Mouse (Mus musculus): ENCODE measurements around the gene Col24a1. TPM values are rescaled to one million over a fixed set of nuclear protein-coding genes. Genes with fewer than 3 reads are reported as not detected.

The Col24a1 gene
- 1 to 10 TPM; 1.5 to 2.1 TPM for total RNA-seq (2021)
- long read RNA-seq, experiment 1 = 0 reads
- long read RNA-seq, experiment 2 = 0 reads

DNA sequence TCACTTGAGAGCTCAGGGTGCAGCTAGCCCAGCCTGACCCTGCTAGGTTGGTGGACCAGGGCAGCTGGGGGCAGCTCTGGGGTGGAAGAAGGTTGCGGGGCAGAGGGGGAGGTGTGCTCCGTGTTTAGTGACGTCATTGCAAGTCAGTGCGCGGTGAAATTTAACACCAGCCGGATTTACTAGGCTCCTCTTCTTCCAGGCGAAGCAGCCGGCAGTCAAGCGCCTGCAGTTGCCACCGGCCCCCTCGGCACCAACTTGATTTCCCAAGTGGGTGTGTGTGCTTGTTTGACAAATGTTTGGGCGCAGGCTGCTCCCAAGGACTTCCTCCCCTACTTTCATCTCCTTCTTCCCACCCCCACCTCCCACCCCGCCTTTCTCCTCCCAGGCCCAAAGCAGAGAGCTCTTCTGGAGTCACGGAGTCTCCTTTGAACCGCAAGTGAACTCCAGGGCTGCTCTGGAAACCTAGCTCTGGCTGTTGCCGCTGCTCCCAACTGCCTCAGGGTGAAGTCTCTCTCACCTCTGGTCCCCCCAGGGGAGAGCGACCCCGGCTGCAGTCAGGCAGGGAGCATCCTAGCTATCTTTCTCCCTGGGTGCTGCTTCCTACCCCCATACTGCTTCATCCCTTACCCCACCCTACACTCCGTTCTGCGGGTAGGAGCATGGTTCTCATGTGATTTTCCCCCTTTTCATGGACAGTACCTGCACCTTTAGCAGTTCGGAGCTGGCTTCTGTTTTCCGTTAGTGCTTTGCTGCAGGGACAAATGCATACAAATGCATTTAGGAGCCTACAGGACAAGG lies at the start of gene Col24a1:
TSS of gene Col24a1 (plus strand) at position 136 of the 798 bp plus-strand sequence.
- DNase-seq = peak; percentile 15

DNA sequence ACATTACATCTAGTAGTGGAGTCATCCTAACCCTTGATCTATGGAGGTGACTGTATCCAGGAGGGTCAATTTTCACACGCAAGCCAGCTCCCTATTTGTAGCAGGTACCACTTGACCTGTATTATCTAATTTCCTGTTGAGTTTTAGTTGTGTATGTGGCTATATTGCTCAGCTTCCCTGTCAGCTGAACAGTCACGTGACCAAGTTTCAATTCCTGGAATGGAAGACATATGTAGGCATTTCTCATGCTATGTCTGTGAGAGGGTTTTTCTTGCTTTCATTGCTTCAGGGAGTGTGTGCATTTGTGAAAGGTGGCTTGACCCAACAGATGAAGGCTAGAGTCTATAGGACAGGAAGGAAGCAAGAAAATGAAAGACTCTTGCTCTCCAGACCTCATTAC lies 44.2 kb upstream of the Col24a1 start:
- no peak for DNase-seq

DNA sequence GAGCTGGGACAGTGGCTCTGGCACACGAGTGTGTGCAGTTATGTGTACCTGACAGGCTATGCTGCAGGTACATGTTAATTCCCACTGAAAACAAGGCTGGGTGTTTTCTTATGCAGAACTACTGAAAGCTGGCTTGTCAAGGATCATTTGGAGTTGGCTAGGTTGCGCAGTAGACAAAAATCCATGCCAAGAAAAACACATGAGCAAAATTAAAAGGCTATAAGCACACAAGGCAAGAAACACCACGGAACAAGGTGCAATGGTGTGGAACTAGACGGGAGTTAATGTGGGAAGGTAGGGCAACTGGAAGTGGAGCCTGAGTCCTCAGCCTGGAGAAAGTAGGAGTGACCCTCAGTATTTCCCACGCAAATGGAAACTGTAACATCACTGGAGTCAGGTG lies 39.2 kb upstream of the Col24a1 start:
- DNase-seq = no peak

DNA sequence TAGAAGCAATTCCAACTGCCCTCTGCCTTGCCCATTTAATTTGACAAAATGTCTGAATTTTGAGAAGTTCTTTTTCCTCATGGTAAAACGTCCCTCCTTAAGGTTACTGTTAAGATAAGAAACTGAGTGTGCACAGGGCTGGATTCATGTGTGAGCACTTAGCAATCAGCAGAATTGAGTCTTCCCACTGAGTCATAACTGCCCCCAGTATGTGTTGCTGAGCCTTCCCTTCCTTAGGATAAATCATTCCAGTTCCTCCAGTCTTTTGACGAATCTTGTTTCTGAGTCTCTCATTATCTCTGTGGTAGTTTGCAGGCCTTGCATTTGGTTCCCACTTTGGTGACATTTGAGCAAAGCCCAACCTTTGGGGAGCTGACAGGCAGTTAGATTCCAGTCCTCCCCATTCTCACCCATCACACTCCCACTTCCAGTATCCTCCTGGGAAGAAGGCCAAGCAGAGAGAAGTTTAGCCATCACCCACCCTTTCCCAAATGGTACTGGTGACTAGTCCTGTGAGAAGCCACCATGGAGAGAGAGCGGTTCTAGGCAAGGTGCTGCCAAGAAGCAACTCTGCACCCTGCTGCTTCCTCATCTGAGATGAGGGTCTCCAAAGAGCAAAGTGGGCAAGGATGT lies 37.4 kb upstream of the Col24a1 start:
- DNase-seq = no peak

DNA sequence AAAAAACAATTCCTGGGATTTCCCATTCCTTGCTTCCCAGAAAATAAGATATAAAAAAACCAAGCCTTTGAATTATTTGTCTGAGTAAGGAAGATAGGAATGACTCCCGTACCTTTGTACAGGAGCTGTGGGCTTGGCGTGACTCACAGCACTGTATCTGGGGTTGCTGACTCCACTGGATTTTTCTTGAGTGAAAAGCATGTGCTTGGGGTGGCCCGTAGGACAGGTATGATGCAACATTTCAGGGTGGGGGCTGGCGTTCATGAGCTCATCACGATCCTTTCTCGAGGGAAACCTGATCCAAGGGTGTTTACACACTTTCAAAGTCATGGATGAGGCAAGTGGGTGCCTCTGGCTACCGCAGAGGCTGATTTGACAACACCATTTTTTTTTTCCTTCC lies 35.6 kb upstream of the Col24a1 start:
- DNase-seq = no peak

DNA sequence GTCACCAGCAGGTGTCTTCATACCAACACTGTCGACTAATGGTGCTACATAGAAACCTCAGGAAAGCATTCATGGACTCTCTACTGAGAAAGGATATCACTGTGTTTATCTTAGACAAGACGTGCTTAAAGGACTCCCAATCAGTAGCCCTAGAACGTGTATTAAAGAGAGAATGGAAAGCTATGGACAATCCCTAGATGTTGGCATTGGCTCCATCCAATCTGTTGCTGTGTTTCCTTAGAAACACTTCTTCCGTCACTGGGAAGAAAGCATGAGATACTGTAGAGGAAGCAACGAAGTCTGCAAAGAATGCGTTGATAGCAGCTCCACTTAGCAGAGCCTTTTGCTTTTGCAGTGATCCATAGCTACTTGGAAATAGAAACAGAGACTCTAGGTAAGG lies 32.6 kb upstream of the Col24a1 start:
- no peak for DNase-seq

DNA sequence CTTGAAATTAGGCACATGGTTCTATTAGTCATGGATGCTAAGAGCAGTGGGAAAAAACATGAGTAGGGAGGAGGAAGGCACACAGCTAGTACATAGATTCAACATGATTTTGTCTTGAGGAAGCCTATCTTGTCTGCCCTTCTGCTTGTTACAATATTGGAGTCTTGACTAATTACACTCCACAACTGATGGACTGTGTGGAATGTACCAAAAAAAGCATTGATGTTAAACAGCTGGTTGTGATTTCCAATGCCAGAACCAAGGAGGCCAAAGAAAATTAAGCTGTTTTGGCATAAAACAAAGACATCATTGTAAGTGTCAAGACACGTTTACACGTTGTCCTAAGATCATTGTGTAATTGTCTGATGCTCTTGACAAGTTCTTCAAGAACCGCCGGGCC lies 29.1 kb upstream of the Col24a1 start:
- no peak for DNase-seq

DNA sequence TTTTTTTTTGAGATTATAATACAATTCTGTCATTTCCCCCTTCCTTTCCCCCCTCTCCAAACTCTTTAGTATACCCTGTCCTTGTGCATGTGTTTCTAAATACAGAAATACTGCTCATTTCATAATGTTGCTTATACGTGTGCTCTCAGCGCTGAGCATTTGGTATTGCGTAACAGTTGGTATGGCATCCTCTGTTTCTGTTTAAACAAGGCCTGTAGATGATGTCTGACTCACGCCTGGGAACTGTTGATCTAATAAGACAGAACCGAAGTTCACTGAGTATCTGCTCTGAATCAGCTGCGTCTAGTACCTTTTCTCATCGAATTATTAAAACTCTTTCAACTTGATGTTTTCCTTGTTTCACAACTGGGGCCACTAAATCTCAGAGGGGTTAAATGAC lies 24.2 kb upstream of the Col24a1 start:
- no peak for DNase-seq

DNA sequence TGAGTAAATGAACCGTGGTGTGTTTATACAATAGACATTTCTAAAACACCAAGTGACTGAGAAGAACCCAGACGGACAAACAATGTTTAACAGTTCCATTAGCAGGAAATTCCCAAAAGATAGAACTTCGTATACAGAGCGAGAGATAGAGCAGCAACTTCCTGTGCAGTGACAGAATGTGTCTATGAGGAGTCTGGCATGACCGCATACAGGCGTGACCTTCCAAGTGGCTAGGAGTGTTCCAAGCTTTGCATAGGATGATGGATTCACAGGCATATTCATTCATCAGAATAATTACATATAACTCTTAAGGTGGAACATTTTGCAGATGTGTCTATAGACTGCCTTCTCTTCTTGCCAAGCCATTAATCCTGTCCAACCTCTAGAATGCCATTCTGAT lies 18.1 kb upstream of the Col24a1 start:
- no peak for DNase-seq

DNA sequence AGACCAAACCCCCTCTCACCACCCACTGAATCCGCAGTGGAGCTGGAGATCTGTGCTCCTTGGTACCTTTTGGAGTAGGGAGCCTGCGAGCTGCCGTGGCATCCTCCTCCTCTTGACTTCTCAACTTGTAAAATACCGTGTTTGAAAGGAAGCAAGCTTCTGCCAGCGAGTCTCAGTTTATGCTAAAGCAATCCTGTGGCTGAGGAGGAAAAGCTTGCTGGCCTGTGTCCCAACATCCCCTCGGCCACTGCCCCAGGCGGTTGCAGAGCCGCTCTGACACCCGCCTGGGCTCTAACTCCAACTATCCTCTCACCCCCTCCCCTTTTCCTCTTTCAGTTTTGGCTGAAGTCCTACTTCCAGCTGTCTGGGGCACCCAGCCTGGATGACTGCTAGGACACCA lies 935 bp downstream of the Col24a1 start:
- no peak for DNase-seq

DNA sequence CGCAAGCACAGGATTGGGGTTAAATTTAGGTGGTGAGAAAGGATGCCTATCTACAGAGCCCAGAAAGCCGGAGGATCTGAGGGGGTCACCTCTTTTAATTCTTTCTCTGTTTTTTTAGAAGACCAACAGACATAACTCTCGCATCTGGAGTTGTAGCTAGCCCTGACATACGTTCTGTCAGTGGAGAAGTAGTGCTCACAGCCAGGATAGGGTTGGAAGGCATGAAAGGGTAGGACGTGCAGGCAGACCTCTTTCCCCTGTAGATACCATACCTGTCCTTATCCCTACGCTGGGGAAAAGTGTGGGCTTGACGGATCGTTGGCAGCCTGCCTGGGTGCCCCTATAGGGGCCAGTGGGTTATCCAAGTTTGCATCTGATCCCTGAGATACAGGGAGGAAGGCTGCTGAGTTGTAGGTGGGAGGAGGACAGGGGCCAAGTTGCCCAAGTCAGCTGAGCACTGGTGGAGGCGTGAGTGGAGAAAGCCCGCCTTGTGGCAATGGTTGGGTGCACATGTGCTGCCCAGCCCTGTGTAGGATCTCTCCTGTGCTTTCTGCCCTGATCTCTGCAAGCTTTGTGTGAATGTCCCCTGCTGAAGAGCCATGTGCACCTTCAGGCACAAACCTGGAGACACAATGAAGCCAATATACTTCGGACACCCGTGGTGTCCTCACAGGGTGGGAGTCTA lies 1.5 kb downstream of the Col24a1 start:
- DNase-seq = no peak

DNA sequence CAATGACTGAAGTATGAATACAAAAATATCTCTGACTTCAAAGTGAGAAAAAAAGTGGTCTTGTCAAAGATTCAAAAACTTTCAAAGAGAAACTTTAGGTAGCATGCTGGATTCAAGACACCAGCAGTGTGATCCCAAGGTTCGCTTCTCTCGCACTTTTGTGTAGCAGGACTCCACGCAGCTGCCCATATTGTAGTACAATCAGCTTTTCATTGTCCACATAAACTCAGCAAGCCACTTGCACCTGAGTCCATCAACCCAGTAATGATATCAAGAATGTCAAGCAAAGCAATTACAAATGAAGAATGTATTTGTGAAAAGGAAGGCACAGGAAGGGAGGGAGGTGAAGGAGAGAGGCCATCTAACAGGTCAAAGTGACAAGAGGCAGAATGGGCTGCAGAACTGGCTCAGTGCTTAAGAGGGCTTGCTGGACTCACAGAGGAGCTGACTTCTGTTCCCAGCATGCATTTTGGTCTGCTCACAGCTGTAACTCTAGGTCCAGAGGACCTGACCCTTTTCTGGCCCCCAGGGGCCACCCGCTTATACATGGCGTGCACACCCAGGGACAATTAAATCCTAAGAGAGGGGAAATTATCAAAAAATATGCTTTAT lies 7.8 kb downstream of the Col24a1 start:
- DNase-seq = no peak

DNA sequence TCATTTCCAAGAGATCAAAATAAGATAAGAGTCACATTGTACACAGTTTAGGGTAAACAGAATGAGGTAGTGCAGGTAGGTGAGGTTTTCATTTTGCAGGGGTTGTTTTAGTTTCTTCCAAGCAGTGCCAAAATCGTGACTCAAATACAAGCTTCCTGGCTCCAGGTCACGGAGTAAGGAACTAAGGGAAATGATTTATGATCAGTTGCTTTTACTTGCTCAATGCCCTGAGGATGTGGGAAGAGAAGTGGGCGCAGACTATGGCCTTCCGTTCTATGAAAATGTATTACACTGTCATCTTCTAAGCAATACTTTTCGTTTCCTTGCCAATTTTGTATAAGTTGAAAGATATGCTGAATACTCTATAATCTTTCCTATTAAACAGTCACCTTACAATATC lies 13.0 kb downstream of the Col24a1 start:
- no peak for DNase-seq

DNA sequence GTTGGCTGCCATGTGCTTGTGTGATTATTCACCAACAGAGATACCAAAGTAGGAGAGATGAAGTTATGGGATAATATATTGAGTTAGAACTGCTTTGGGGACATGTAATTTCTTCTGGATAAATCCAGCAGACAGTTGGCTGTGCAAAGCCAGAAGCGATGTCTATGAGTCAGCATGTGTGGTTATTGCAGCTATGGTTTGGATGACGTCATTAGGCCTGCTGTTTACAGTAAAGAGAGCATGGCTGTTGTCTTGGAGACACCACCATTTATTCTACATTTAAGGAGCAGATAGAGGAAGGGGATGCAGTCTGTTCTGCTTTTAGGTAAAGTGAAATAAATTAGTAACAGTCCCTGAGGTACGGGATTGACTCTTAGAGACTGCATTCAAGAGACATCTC lies 14.9 kb downstream of the Col24a1 start:
- no peak for DNase-seq

DNA sequence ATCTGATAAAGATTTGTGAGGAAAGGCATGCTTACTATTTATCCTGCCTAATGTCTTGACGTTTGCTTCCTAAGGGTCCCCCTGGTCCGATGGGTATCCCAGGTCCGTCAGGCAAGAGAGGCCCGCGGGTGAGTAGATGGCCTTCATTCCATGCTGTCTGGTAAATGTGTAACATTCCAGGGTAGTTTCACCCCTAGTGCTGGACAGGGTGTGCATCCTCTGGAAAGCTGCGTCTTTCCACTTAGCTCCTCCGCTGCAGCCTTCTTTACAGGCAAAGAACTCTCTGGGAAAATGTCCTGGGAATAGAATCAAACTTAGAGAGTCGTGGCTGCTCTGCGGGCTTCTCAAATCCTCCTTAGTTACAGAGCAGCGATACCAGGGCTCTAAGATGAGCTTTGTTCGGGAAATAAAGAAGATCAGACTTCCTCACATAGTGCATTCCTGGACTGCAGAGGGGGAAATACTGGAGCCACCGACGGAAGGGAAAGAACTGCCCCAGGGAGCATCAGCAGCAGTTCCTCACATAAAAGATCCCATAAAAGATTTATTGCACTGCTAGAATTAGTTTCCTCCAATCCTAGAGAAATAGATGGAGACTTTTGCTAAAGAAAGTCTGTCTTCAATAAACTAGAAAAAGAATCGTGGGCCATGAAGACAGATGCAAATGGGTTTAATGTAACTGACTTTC lies 28.5 kb downstream of the Col24a1 start:
- no peak for DNase-seq

DNA sequence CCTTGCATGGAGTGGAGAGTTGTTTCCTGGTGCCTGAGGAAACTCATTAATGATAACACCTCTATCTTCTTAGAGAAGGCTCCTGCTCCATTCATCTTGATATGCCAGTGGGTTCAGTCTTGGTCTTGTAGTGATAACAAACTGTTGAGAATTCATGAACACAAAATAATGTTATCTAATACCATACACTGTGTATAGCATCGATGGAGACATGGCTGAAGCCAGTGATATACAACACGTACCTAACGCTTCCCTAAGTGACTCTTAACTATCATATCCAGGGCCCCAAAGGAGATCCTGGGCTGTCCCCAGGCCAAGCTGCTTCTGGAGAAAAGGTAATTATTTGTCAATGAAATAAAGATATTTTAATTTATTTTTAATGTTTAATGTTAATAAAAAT lies 33.1 kb downstream of the Col24a1 start:
- no peak for DNase-seq

DNA sequence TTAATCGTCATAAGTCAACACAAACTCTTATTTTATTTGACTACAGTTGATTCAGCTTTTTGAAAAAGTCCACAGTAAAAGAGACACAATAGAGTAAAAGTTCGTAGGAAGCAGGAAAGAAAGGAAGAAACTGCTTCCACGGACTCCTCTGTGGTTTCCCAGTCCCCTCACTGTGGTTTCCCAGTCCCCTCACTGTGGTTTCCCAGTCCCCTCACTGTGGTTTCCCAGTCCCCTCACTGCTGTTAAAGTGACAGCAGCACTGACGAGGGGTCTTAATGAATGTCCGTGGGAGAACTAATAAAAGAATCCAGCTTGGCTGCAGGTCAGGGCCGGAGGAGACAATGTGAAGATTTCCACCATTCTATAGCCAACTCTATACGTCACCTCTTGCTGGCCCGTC lies 39.4 kb downstream of the Col24a1 start:
- DNase-seq = no peak

DNA sequence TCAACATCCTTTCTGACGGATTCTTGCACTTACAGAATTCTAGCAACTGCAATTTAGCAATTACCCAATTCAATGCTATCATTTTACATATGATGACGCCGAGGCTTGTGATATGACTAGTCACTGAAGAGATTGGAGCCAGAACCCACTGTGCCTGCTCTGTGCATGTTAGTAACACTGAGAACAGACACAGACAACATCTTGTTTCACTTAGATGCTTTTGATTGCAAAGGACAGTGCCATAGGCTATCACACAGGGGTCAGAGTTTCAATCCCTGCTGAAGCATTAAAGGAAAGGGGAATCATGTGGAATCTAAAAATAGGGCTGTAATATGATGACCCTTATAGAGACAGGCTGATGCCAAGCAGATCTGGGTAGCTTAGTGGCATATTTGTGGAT lies 41.8 kb downstream of the Col24a1 start:
- no peak for DNase-seq

DNA sequence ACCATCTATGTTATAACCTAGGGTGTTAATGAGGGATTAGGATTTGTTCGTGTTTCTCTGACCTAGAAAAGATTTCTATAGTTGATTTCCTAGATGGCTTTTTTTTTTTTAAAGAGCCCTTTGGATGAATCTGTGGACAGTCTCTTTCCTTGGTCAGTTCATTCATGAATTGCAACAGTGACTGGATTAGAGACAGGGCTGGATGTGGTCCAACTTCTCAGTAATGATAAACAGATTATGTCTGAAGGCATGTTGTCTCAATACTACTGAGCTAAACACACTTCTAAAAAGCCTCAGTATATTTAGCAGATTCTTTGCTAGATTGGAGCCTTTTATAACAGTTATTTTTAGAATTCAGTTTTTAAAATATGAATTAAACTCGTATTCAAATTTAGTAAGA lies 44.9 kb downstream of the Col24a1 start:
- no peak for DNase-seq

DNA sequence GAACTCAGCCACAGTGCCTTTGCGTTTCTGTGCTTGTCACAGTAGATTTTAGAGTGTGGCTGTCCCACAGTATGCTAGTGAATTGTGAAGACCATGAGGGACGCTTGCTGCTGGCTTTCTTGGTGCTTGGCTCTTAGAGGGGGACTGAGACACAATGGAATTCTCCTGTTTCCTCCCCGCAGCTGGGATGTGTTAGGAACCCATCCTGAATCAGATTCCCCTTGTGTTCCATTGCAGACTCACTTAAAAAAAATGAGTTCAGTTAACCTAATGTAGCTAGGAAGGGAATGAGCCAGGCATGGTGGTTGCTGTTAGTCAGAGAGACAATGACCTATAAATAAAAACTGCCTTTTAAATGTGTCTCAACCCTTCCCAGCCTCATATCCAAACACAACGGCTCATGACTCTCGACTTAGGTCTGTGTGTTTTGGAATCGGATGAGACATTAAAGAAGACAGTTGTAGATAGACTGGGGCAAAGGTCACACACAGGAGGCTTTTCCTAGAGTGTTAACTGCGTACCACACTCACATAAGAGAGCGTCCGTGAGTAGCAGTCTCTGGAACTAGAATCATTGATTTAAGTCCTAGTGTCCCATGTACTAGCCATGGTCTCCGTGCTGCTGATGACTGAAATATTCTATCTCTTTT lies 47.7 kb downstream of the Col24a1 start:
- DNase-seq = no peak

DNA sequence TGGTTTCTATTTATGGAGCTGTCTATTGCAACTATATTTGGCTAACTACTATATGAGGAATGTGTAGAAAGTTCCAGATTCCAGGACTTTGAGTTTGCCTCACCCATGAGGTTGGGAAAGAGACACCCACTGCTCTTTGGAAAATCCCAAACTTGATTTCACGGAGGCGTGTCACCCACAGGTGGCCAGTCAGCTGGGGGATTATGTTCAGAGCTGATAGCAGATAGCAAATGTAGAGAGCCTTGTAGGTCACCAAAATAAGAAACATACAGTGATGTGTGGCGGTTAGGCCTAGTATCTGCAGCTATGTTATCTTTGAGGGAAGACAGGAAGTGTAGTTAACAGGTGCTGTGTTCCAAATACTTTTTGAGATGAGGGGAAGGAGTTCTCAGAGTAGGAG lies 56.4 kb downstream of the Col24a1 start:
- DNase-seq = no peak

DNA sequence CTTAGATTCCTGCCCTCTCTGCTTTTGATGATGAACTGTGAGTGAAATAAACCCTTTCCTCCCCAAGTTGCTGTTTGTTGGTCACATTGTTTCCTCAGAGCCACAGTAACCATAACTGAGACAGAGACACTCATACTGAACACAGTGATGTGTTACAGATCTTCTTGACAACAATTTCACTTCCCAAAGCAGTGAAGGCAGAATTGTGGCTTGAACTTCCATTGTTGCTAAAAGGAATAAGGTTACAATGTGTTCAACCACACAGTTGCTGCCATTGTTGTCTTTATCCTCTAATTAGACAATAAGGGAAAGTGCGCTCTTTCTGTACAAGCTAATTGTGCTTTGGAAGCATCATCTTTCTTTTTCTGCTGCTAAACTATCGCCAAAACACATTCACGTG lies 61.7 kb downstream of the Col24a1 start:
- no peak for DNase-seq
